Mouse (Mus musculus) MEL (cell line): ENCODE data around the gene Iqcc. TPM values are rescaled to one million over a fixed set of nuclear protein-coding genes. Genes with fewer than 3 reads are reported as not detected.

Experiments
- DNase-seq: peaks from one replicate; pipeline ENCODE4 v3.0.0; 2011; ENCODE audit warnings: low read depth, low spot score
- H3K27ac ChIP-seq: 2 replicates; pipeline ENCODE4 v1.5.1; 2012; ENCODE audit warnings: low read depth, mild to moderate bottlenecking, control low read depth, low read length, moderate library complexity; ENCODE audit not compliant: control insufficient read depth
- H3K27me3 ChIP-seq, 2 experiments: fragments of 150-350 bp in 1 of 2; sonication (generic) in 1 of 2; 2 replicates each; pipeline ENCODE4 v1.6.1; 2012; ENCODE audit warnings: low read length in 2 of 2, mild to moderate bottlenecking in 2 of 2, improper control_type of control experiment in 1 of 2, moderate library complexity in 1 of 2; ENCODE audit not compliant: insufficient read depth in 2 of 2, control insufficient read depth in 1 of 2
- H3K36me3 ChIP-seq, 2 experiments: 2 replicates each; pipeline ENCODE4 v1.6.1; 2012 to 2014; ENCODE audit warnings: low read length in 2 of 2, improper control_type of control experiment in 1 of 2, inconsistent platforms in 1 of 2, mild to moderate bottlenecking in 1 of 2; ENCODE audit not compliant: insufficient read depth in 2 of 2, control insufficient read depth in 1 of 2
- H3K4me1 ChIP-seq, 2 experiments: fragments of 150-350 bp in 1 of 2; sonication (generic) in 1 of 2; 2 replicates each; pipeline ENCODE4 v1.6.1; 2012; ENCODE audit warnings: low read length in 2 of 2, improper control_type of control experiment in 1 of 2, mild to moderate bottlenecking in 1 of 2; ENCODE audit not compliant: insufficient read depth in 2 of 2, control insufficient read depth in 1 of 2
- H3K4me3 ChIP-seq, 2 experiments: fragments of 150-350 bp in 1 of 2; sonication (generic) in 1 of 2; 2 replicates each; pipeline ENCODE4 v1.5.1; 2012; ENCODE audit warnings: low read depth in 2 of 2, low read length in 2 of 2, mild to moderate bottlenecking in 2 of 2, moderate library complexity in 2 of 2, control low read depth in 1 of 2, improper control_type of control experiment in 1 of 2; ENCODE audit not compliant: control insufficient read depth in 1 of 2, insufficient read depth in 1 of 2
- H3K79me2 ChIP-seq: 2 replicates; pipeline ENCODE4 v1.6.1; 2012; ENCODE audit warnings: mild to moderate bottlenecking, low read length, moderate library complexity; ENCODE audit not compliant: control insufficient read depth, poor library complexity, insufficient read depth
- H3K9ac ChIP-seq: 2 replicates; pipeline ENCODE4 v1.6.1; 2012; ENCODE audit warnings: low read depth, mild to moderate bottlenecking, control low read depth, low read length, moderate library complexity; ENCODE audit not compliant: control insufficient read depth, poor library complexity, severe bottlenecking
- H3K9me3 ChIP-seq: fragments of 150-350 bp; sonication (generic); replicated peaks from 2 replicates; pipeline ENCODE4 v1.6.1; 2012; ENCODE audit warnings: mild to moderate bottlenecking, low read length, improper control_type of control experiment, moderate library complexity; ENCODE audit not compliant: insufficient read depth
- CHD2 ChIP-seq: IDR thresholded peaks from 2 replicates; pipeline ENCODE4 v1.6.1; 2011; ENCODE audit warnings: low read length, improper control_type of control experiment
- CTCF ChIP-seq, 3 experiments: IDR thresholded peaks in 2 of 3; conservative IDR thresholded peaks in 1 of 3; 2 replicates each; pipeline ENCODE4 v1.5.1; 2011 to 2012; ENCODE audit warnings: low read length in 3 of 3, low read depth in 2 of 3, mild to moderate bottlenecking in 2 of 3, improper control_type of control experiment in 1 of 3, inconsistent platforms in 1 of 3, mixed read lengths in 1 of 3, moderate library complexity in 1 of 3; ENCODE audit not compliant: control insufficient read depth in 1 of 3, insufficient read depth in 1 of 3, poor library complexity in 1 of 3, severe bottlenecking in 1 of 3
- E2F4 ChIP-seq: IDR thresholded peaks from 2 replicates; pipeline ENCODE4 v1.6.1; 2011; ENCODE audit warnings: low read depth, low read length, improper control_type of control experiment, borderline replicate concordance
- EP300 ChIP-seq, 2 experiments: IDR thresholded peaks; 2 replicates each; pipeline ENCODE4 v1.6.1; 2011; ENCODE audit warnings: improper control_type of control experiment in 2 of 2, low read length in 2 of 2, low read depth in 1 of 2, mild to moderate bottlenecking in 1 of 2
- ETS1 ChIP-seq: IDR thresholded peaks from 2 replicates; pipeline ENCODE4 v1.6.1; 2012; ENCODE audit warnings: low read depth, mild to moderate bottlenecking, inconsistent platforms, low read length, improper control_type of control experiment, moderate library complexity
- KAT2A ChIP-seq: conservative IDR thresholded peaks from 2 replicates; pipeline ENCODE4 v1.6.1; 2012; ENCODE audit warnings: low read depth, low read length, improper control_type of control experiment, inconsistent platforms
- MXI1 ChIP-seq: IDR thresholded peaks from 2 replicates; pipeline ENCODE4 v1.6.1; 2011; ENCODE audit warnings: mild to moderate bottlenecking, low read depth, low read length, improper control_type of control experiment
- NRF1 ChIP-seq: IDR thresholded peaks from 2 replicates; pipeline ENCODE4 v1.6.1; 2014; ENCODE audit warnings: low read depth, mild to moderate bottlenecking, inconsistent platforms, low read length, improper control_type of control experiment, moderate library complexity; ENCODE audit not compliant: poor library complexity, insufficient read depth, severe bottlenecking
- POLR2AphosphoS5 ChIP-seq: IDR thresholded peaks from 2 replicates; pipeline ENCODE4 v1.6.1; 2012; ENCODE audit warnings: low read depth, borderline replicate concordance, mild to moderate bottlenecking, inconsistent platforms, low read length, moderate library complexity, mixed read lengths
- RCOR1 ChIP-seq: IDR thresholded peaks from 2 replicates; pipeline ENCODE4 v1.6.1; 2012; ENCODE audit warnings: low read depth, mild to moderate bottlenecking, inconsistent platforms, low read length, improper control_type of control experiment
- TBP ChIP-seq: IDR thresholded peaks from 2 replicates; pipeline ENCODE4 v1.8.0; 2011; ENCODE audit warnings: low read depth, low read length, improper control_type of control experiment
- USF1 ChIP-seq: IDR thresholded peaks from 2 replicates; pipeline ENCODE4 v1.6.1; 2014; ENCODE audit warnings: low read depth, mild to moderate bottlenecking, inconsistent platforms, low read length, improper control_type of control experiment, moderate library complexity
- USF2 ChIP-seq, 2 experiments: IDR thresholded peaks; 2 replicates each; pipeline ENCODE4 v1.6.1; 2011 to 2012; ENCODE audit warnings: improper control_type of control experiment in 2 of 2, low read length in 2 of 2, borderline replicate concordance in 1 of 2, inconsistent platforms in 1 of 2, low read depth in 1 of 2, mild to moderate bottlenecking in 1 of 2; ENCODE audit not compliant: insufficient read depth in 1 of 2
- ZC3H11A ChIP-seq: IDR thresholded peaks from 2 replicates; pipeline ENCODE4 v1.6.1; 2012; ENCODE audit warnings: low read depth, mild to moderate bottlenecking, inconsistent platforms, low read length, improper control_type of control experiment
- ZNF384 ChIP-seq: IDR thresholded peaks from 2 replicates; pipeline ENCODE4 v1.6.1; 2012; ENCODE audit warnings: low read depth, mild to moderate bottlenecking, inconsistent platforms, low read length, improper control_type of control experiment
- polyA plus RNA-seq, 2 experiments: library from polyadenylated mRNA; stranded (reverse) in 1 of 2; unstranded in 1 of 2; fragments of >175 nt in 1 of 2; fragments of >200 nt in 1 of 2; gene quantifications; 2 replicates each; pipeline versions ENCODE4 v1.2.1 to v1.2.4; 2012; ENCODE audit warnings: low replicate concordance in 2 of 2, low read depth in 1 of 2; ENCODE audit not compliant: insufficient read length in 2 of 2, insufficient read depth in 1 of 2, missing spikeins in 1 of 2
- total RNA-seq: library from RNA; depleted of rRNA; stranded (reverse); fragments of 300-350 nt; gene quantifications from 2 replicates; pipeline ENCODE4 v1.2.3, GENCODE M21; 2012; rRNA removed

Iqcc gene
- total and polyA plus RNA-seq, 3 experiments = 13.6 to 18.5 TPM; not detected in 1

- H3K4me1 ChIP-seq = peaks cover 0 to 1% of the 10 kb centered on the region in 2 experiments; a peak in 2 of 4 replicates
- H3K9ac ChIP-seq = no peak overlapping the region
- H3K79me2 ChIP-seq = no peaks in the 10 kb centered on the region
- H3K4me3 ChIP-seq = no peak overlapping the region
- no peak for DNase-seq
- no peak overlapping the region for H3K27ac ChIP-seq
- TF ChIP-seq USF2 (IDR thresholded peaks at IDR 0.05; ENCODE audit: borderline replicate concordance in 1 of 2, insufficient read depth in 1 of 2, low read depth in 1 of 2, low read length in 2 of 2) (no peak), TBP (no peak), MXI1 (no peak), CHD2 (no peak), RCOR1 (no peak), ZNF384 (no peak), ETS1 (no peak), CTCF (IDR thresholded peaks at IDR 0.05 in 2 of 3, conservative IDR thresholded peaks at IDR 0.05 in 1 of 3; ENCODE audit: control insufficient read depth in 1 of 3, insufficient read depth in 1 of 3, low read depth in 2 of 3, low read length in 3 of 3, poor library complexity in 1 of 3, severe bottlenecking in 1 of 3) (no peak), NRF1 (no peak), USF1 (no peak), POLR2AphosphoS5 (no peak), ZC3H11A (no peak), KAT2A (no peak), E2F4 (no peak)
- TF ChIP-seq, all 39 proteins: peak for 0
- H3K27me3 ChIP-seq = no peaks in the 10 kb centered on the region; a peak in 2 of 4 replicates
- no peaks in the 10 kb centered on the region for H3K9me3 ChIP-seq
- H3K36me3 ChIP-seq = no peaks in the 10 kb centered on the region
Measured at GRCm38 (mm10) chr4:129570028-129570427, 48.9 kb downstream of the Iqcc start.

GRCm38 (mm10) chr4:129568366-129568765 lies 50.5 kb downstream of the Iqcc start:
- H3K27me3 ChIP-seq = no peaks in the 10 kb centered on the region; a peak in 2 of 4 replicates
- H3K4me1 ChIP-seq = no peaks in the 10 kb centered on the region
- TF ChIP-seq MXI1 = no peak
- TF ChIP-seq, all 39 proteins: peak for 0
- no peaks in the 10 kb centered on the region for H3K36me3 ChIP-seq
- H3K9ac ChIP-seq = no peak overlapping the region
- H3K4me3 ChIP-seq = no peak overlapping the region
- no peak overlapping the region for H3K27ac ChIP-seq
- no peak for DNase-seq
- H3K79me2 ChIP-seq = no peaks in the 10 kb centered on the region
- no peaks in the 10 kb centered on the region for H3K9me3 ChIP-seq

- TF ChIP-seq ZC3H11A (no peak), EP300 (IDR thresholded peaks at IDR 0.05; ENCODE audit: low read depth in 1 of 2, low read length in 2 of 2) (no peak)
- no peaks in the 10 kb centered on the region; a peak in 2 of 4 replicates for H3K27me3 ChIP-seq
- H3K27ac ChIP-seq = no peak overlapping the region
- H3K9ac ChIP-seq = no peak overlapping the region
- H3K79me2 ChIP-seq = no peaks in the 10 kb centered on the region
- H3K9me3 ChIP-seq = no peaks in the 10 kb centered on the region
- H3K4me3 ChIP-seq = no peak overlapping the region
- no peaks in the 10 kb centered on the region for H3K36me3 ChIP-seq
- no peak for DNase-seq
- no peaks in the 10 kb centered on the region for H3K4me1 ChIP-seq
Measured at GRCm38 (mm10) chr4:129565139-129565538, 53.8 kb downstream of the Iqcc start.

Other genes starting within 250 kb of the Iqcc start
- gene Zbtb8a, start 241.0 kb downstream of the Iqcc start, total RNA-seq = 0.85 and 0.89 TPM in 2 replicates
- gene Zbtb8a, start 241.0 kb downstream of the Iqcc start, polyA plus RNA-seq = 1 to 10 TPM in 1 of 2 experiments, not detected in 1; 1.6 TPM
- gene Zbtb8b, start 178.2 kb downstream of the Iqcc start, total RNA-seq = 0.08 and 0.16 TPM in 2 replicates
- under 1 TPM in 1 of 2 experiments, not detected in 1; 0.29 TPM for gene Zbtb8b, start 178.2 kb downstream of the Iqcc start, polyA plus RNA-seq
- 14.1 TPM in 2 replicates for gene Bsdc1, start 157.5 kb downstream of the Iqcc start, total RNA-seq
- gene Bsdc1, start 157.5 kb downstream of the Iqcc start, polyA plus RNA-seq = 10 to 100 TPM in 1 of 2 experiments, not detected in 1; 19.2 TPM
- not detected in 2 replicates for gene Tssk3, start 128.1 kb downstream of the Iqcc start, total RNA-seq
- not detected for gene Tssk3, start 128.1 kb downstream of the Iqcc start, polyA plus RNA-seq
- gene Fam229a, start 127.9 kb downstream of the Iqcc start, total RNA-seq = not detected in 2 replicates
- not detected for gene Fam229a, start 127.9 kb downstream of the Iqcc start, polyA plus RNA-seq
- gene Marcksl1, start 105.5 kb downstream of the Iqcc start, total RNA-seq = 25.3 and 26.9 TPM in 2 replicates
- 10 to 100 TPM in 1 of 2 experiments, not detected in 1; 62.7 TPM for gene Marcksl1, start 105.5 kb downstream of the Iqcc start, polyA plus RNA-seq
- gene Hdac1, start 76.4 kb downstream of the Iqcc start, total RNA-seq = 38.9 and 47.9 TPM in 2 replicates
- gene Hdac1, start 76.4 kb downstream of the Iqcc start, polyA plus RNA-seq = 100 to 1,000 TPM; 108 to 185 TPM
- 2.7 and 3.6 TPM in 2 replicates for gene Lck, start 45.5 kb downstream of the Iqcc start, total RNA-seq
- 1 to 10 TPM in 1 of 2 experiments, not detected in 1; 6.9 TPM for gene Lck, start 45.5 kb downstream of the Iqcc start, polyA plus RNA-seq
- not detected in 2 replicates for gene Fam167b, start 40.5 kb downstream of the Iqcc start, total RNA-seq
- not detected for gene Fam167b, start 40.5 kb downstream of the Iqcc start, polyA plus RNA-seq
- 766 and 806 TPM in 2 replicates for gene Eif3i, start 18.5 kb downstream of the Iqcc start, total RNA-seq
- gene Eif3i, start 18.5 kb downstream of the Iqcc start, polyA plus RNA-seq = 100 to 1,000 TPM; 396 to 730 TPM
- gene Tmem234, start 18.4 kb downstream of the Iqcc start, total RNA-seq = 140 and 148 TPM in 2 replicates
- 100 to 1,000 TPM in 1 of 2 experiments, not detected in 1; 220 TPM for gene Tmem234, start 18.4 kb downstream of the Iqcc start, polyA plus RNA-seq
- gene Dcdc2b, start 4.8 kb downstream of the Iqcc start, total RNA-seq = 0.26 TPM in 1 of 2 replicates, not detected in the other
- gene Dcdc2b, start 4.8 kb downstream of the Iqcc start, polyA plus RNA-seq = 1 to 10 TPM in 1 of 2 experiments, not detected in 1; 1.3 TPM
- 18.3 and 21.4 TPM in 2 replicates for gene Ccdc28b, start 4.8 kb upstream of the Iqcc start, total RNA-seq
- 10 to 100 TPM in 1 of 2 experiments, not detected in 1; 29.1 TPM for gene Ccdc28b, start 4.8 kb upstream of the Iqcc start, polyA plus RNA-seq
- 68.0 and 69.5 TPM in 2 replicates for gene Txlna, start 22.0 kb upstream of the Iqcc start, total RNA-seq
- 10 to 100 TPM in 1 of 2 experiments, not detected in 1; 68.9 TPM for gene Txlna, start 22.0 kb upstream of the Iqcc start, polyA plus RNA-seq
- gene Kpna6, start 53.7 kb upstream of the Iqcc start, total RNA-seq = 15.9 and 18.0 TPM in 2 replicates
- gene Kpna6, start 53.7 kb upstream of the Iqcc start, polyA plus RNA-seq = 10 to 100 TPM; 19.6 to 66.5 TPM
- gene Tmem39b, start 77.7 kb upstream of the Iqcc start, total RNA-seq = 12.2 and 14.7 TPM in 2 replicates
- 10 to 100 TPM; 55.2 to 81.0 TPM for gene Tmem39b, start 77.7 kb upstream of the Iqcc start, polyA plus RNA-seq
- gene Khdrbs1, start 123.2 kb upstream of the Iqcc start, total RNA-seq = 56.5 and 63.2 TPM in 2 replicates
- gene Khdrbs1, start 123.2 kb upstream of the Iqcc start, polyA plus RNA-seq = 100 to 1,000 TPM in 1 of 2 experiments, 10 to 100 TPM in 1; 77.6 to 141 TPM
- 119 and 124 TPM in 2 replicates for gene Ptp4a2, start 192.1 kb upstream of the Iqcc start, total RNA-seq
- gene Ptp4a2, start 192.1 kb upstream of the Iqcc start, polyA plus RNA-seq = 100 to 1,000 TPM; 118 to 619 TPM